Mouse (Mus musculus): ENCODE measurements at regions not wholly inside any gene's neighbourhood (a gene's known extent, or its start where the extent isn't known, plus 50 kb on each side); places are given as distances from the start of the nearest gene placed in this dataset.

- H3K9ac ChIP-seq (ENCODE audit: insufficient read depth, low read depth, low read length, poor library complexity, severe bottlenecking) = no peak overlapping the region
- no peaks in the 10 kb centered on the region for H3K9me3 ChIP-seq (ENCODE audit: control insufficient read depth, insufficient read depth, low read depth, low read length)
- no peak for DNase-seq (ENCODE audit: low read depth, low spot score)
- no peak overlapping the region for H3K27ac ChIP-seq (ENCODE audit: insufficient read depth, low read depth, low read length, poor library complexity, severe bottlenecking)
- no peak overlapping the region for H3K4me3 ChIP-seq (ENCODE audit: insufficient read depth in 1 of 2, low read depth in 1 of 2, low read length in 2 of 2, poor library complexity in 1 of 2, severe bottlenecking in 1 of 2)
- TF ChIP-seq ZC3H11A (IDR thresholded peaks at IDR 0.05; ENCODE audit: borderline replicate concordance, low read depth, low read length) = no peak
- no peak for TF ChIP-seq MAFK (IDR thresholded peaks at IDR 0.05; ENCODE audit: insufficient read depth, low read depth, low read length)
- no peak for TF ChIP-seq ZNF384 (IDR thresholded peaks at IDR 0.05; ENCODE audit: low read depth, low read length)
- no peak for TF ChIP-seq HCFC1 (IDR thresholded peaks at IDR 0.05; ENCODE audit: borderline replicate concordance, insufficient read depth, low read length)
- no peak for TF ChIP-seq CHD2 (IDR thresholded peaks at IDR 0.05; ENCODE audit: low read depth, low read length)
- no peaks in the 10 kb centered on the region for H3K4me1 ChIP-seq (ENCODE audit: control insufficient read depth in 2 of 2, insufficient read depth in 2 of 2, low read length in 2 of 2, poor library complexity in 1 of 2)
- in situ Hi-C loops (cut with MboI; ENCODE audit: low sequenced_read_pairs in 2 of 2, unreplicated experiment in 2 of 2) = no loop called here
- no peaks in the 10 kb centered on the region for H3K36me3 ChIP-seq (ENCODE audit: control insufficient read depth, insufficient read depth, low read length, poor library complexity, severe bottlenecking)
These were observed 118.5 kb downstream of the Trib2 start for GRCm38 (mm10) chr12:15698042-15698771.

- Histone ChIP-seq H3K9me3 (ENCODE audit: control insufficient read depth, insufficient read depth, low read depth, low read length) (no peaks in the 10 kb centered on the region), H3K9ac (ENCODE audit: insufficient read depth, low read depth, low read length, poor library complexity, severe bottlenecking) (no peak overlapping the region), H3K4me3 (ENCODE audit: insufficient read depth in 1 of 2, low read depth in 1 of 2, low read length in 2 of 2, poor library complexity in 1 of 2, severe bottlenecking in 1 of 2) (no peak overlapping the region), H3K36me3 (ENCODE audit: control insufficient read depth, insufficient read depth, low read length, poor library complexity, severe bottlenecking) (no peaks in the 10 kb centered on the region), H3K27ac (ENCODE audit: insufficient read depth, low read depth, low read length, poor library complexity, severe bottlenecking) (no peak overlapping the region), H3K4me1 (ENCODE audit: control insufficient read depth in 2 of 2, insufficient read depth in 2 of 2, low read length in 2 of 2, poor library complexity in 1 of 2) (no peaks in the 10 kb centered on the region)
- TF ChIP-seq MAFK (IDR thresholded peaks at IDR 0.05; ENCODE audit: insufficient read depth, low read depth, low read length) (no peak), ZC3H11A (IDR thresholded peaks at IDR 0.05; ENCODE audit: borderline replicate concordance, low read depth, low read length) (no peak), HCFC1 (IDR thresholded peaks at IDR 0.05; ENCODE audit: borderline replicate concordance, insufficient read depth, low read length) (no peak), ZNF384 (IDR thresholded peaks at IDR 0.05; ENCODE audit: low read depth, low read length) (no peak), CHD2 (IDR thresholded peaks at IDR 0.05; ENCODE audit: low read depth, low read length) (no peak)
- no peak for DNase-seq (ENCODE audit: low read depth, low spot score)
- in situ Hi-C loops (cut with MboI; ENCODE audit: low sequenced_read_pairs in 2 of 2, unreplicated experiment in 2 of 2) = no loop called here
These were observed 128.4 kb downstream of the Trib2 start for GRCm38 (mm10) chr12:15688342-15688741.

- H3K36me3 ChIP-seq (ENCODE audit: control insufficient read depth, insufficient read depth, low read length, poor library complexity, severe bottlenecking) = no peaks in the 10 kb centered on the region
- no peaks in the 10 kb centered on the region for H3K9me3 ChIP-seq (ENCODE audit: control insufficient read depth, insufficient read depth, low read depth, low read length)
- no peak for DNase-seq (ENCODE audit: low read depth, low spot score)
- no peak overlapping the region for H3K4me3 ChIP-seq (ENCODE audit: insufficient read depth in 1 of 2, low read depth in 1 of 2, low read length in 2 of 2, poor library complexity in 1 of 2, severe bottlenecking in 1 of 2)
- TF ChIP-seq MAFK (IDR thresholded peaks at IDR 0.05; ENCODE audit: insufficient read depth, low read depth, low read length) = no peak
- TF ChIP-seq HCFC1 (IDR thresholded peaks at IDR 0.05; ENCODE audit: borderline replicate concordance, insufficient read depth, low read length) = no peak
- no peak for TF ChIP-seq ZNF384 (IDR thresholded peaks at IDR 0.05; ENCODE audit: low read depth, low read length)
- no peak for TF ChIP-seq CHD2 (IDR thresholded peaks at IDR 0.05; ENCODE audit: low read depth, low read length)
- no peak overlapping the region for H3K27ac ChIP-seq (ENCODE audit: insufficient read depth, low read depth, low read length, poor library complexity, severe bottlenecking)
- no peak overlapping the region for H3K9ac ChIP-seq (ENCODE audit: insufficient read depth, low read depth, low read length, poor library complexity, severe bottlenecking)
- no peaks in the 10 kb centered on the region for H3K4me1 ChIP-seq (ENCODE audit: control insufficient read depth in 2 of 2, insufficient read depth in 2 of 2, low read length in 2 of 2, poor library complexity in 1 of 2)
- in situ Hi-C loops (cut with MboI; ENCODE audit: low sequenced_read_pairs in 2 of 2, unreplicated experiment in 2 of 2) = no loop called here
These were observed 132.4 kb downstream of the Trib2 start for GRCm38 (mm10) chr12:15684311-15684710.

DNA sequence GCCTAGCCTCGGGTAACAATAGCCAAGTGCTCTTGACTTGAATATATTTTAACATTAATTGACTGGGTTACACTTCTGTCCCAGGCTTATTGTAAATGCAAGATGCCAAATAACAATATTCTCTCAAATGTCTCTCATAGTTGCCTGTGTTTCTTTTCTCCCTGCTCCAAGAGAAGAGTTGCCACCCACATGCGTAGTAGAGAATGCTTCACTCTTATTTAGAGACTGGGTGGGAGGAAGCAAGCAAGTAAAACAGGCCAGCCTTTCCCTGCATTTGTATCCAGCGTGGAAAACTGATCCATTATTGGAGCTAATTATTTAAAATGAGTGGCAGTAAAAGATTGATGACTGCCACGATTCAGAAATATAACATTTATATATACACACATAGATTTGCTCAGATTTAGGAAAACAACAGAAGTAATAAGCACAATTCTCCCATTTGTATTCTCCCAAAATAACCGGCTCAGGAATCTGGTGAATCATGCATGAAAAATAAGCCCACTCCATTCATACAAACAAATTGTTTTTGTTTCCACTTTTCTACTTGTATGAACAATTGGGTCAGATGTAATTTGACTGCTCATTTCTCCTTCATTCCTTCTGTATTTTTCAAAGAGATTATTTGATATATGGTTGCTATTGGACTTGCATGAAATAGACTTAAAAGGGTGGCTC is 134.9 kb downstream of the Trib2 start:
- no peaks in the 10 kb centered on the region for H3K36me3 ChIP-seq (ENCODE audit: control insufficient read depth, insufficient read depth, low read length, poor library complexity, severe bottlenecking)

More for the DNA sequence above, 134.9 kb downstream of the Trib2 start:
- H3K4me1 ChIP-seq (ENCODE audit: control insufficient read depth in 2 of 2, insufficient read depth in 2 of 2, low read length in 2 of 2, poor library complexity in 1 of 2) = no peaks in the 10 kb centered on the region
- DNase-seq (ENCODE audit: low read depth, low spot score) = no peak
- H3K4me3 ChIP-seq (ENCODE audit: insufficient read depth in 1 of 2, low read depth in 1 of 2, low read length in 2 of 2, poor library complexity in 1 of 2, severe bottlenecking in 1 of 2) = no peak overlapping the region
- H3K9me3 ChIP-seq (ENCODE audit: control insufficient read depth, insufficient read depth, low read depth, low read length) = no peaks in the 10 kb centered on the region
- TF ChIP-seq ZC3H11A (IDR thresholded peaks at IDR 0.05; ENCODE audit: borderline replicate concordance, low read depth, low read length) = no peak
- TF ChIP-seq CHD2 (IDR thresholded peaks at IDR 0.05; ENCODE audit: low read depth, low read length) = no peak
- TF ChIP-seq HCFC1 (IDR thresholded peaks at IDR 0.05; ENCODE audit: borderline replicate concordance, insufficient read depth, low read length) = no peak
- no peak for TF ChIP-seq ZNF384 (IDR thresholded peaks at IDR 0.05; ENCODE audit: low read depth, low read length)
- no peak for TF ChIP-seq MAFK (IDR thresholded peaks at IDR 0.05; ENCODE audit: insufficient read depth, low read depth, low read length)
- H3K27ac ChIP-seq (ENCODE audit: insufficient read depth, low read depth, low read length, poor library complexity, severe bottlenecking) = no peak overlapping the region
- in situ Hi-C loops (cut with MboI; ENCODE audit: low sequenced_read_pairs in 2 of 2, unreplicated experiment in 2 of 2) = no loop called here
- H3K9ac ChIP-seq (ENCODE audit: insufficient read depth, low read depth, low read length, poor library complexity, severe bottlenecking) = no peak overlapping the region
